Mouse (Mus musculus) c-Kit-positive CD71-positive TER-119-negative erythroid progenitor cells, embryonic 14.5 days (primary cell): ENCODE results near the gene Gucy2d.

Source experiments
- DNase-seq: peaks from one replicate; pipeline ENCODE4 v3.0.0-alpha.2; 2013; ENCODE audit warnings: low read depth

Gene Gucy2d

GRCm38 (mm10) chr7:98490328-98490727 is 50.1 kb downstream of the Gucy2d start:
- no peak for DNase-seq

GRCm38 (mm10) chr7:98490911-98491310 is 50.7 kb downstream of the Gucy2d start:
- DNase-seq, result no peak

- no peak for DNase-seq
Measured at GRCm38 (mm10) chr7:98491451-98492200, 51.4 kb downstream of the Gucy2d start.

GRCm38 (mm10) chr7:98492331-98492730 is 52.1 kb downstream of the Gucy2d start:
- DNase-seq, result no peak

GRCm38 (mm10) chr7:98493307-98493706 is 53.1 kb downstream of the Gucy2d start:
- DNase-seq, result no peak

- no peak for DNase-seq
Measured at GRCm38 (mm10) chr7:98493901-98494480, 53.8 kb downstream of the Gucy2d start.

- no peak for DNase-seq
Measured at GRCm38 (mm10) chr7:98495591-98495990, 55.4 kb downstream of the Gucy2d start.

- no peak for DNase-seq
Measured at GRCm38 (mm10) chr7:98497451-98497850, 57.2 kb downstream of the Gucy2d start.

GRCm38 (mm10) chr7:98498101-98498500 is 57.9 kb downstream of the Gucy2d start:
- DNase-seq, result no peak

GRCm38 (mm10) chr7:98498656-98499560 is 58.7 kb downstream of the Gucy2d start:
- no peak for DNase-seq

GRCm38 (mm10) chr7:98499561-98500292 is 59.5 kb downstream of the Gucy2d start:
- no peak for DNase-seq

GRCm38 (mm10) chr7:98500470-98500869 is 60.3 kb downstream of the Gucy2d start:
- no peak for DNase-seq

- DNase-seq, result no peak
Measured at GRCm38 (mm10) chr7:98501078-98501477, 60.9 kb downstream of the Gucy2d start.

GRCm38 (mm10) chr7:98502921-98503320 is 62.7 kb downstream of the Gucy2d start:
- DNase-seq, result no peak

GRCm38 (mm10) chr7:98503951-98504647 is 63.9 kb downstream of the Gucy2d start:
- no peak for DNase-seq

GRCm38 (mm10) chr7:98504726-98505314 is 64.6 kb downstream of the Gucy2d start:
- no peak for DNase-seq

- DNase-seq, result no peak
Measured at GRCm38 (mm10) chr7:98505664-98506063, 65.4 kb downstream of the Gucy2d start.

GRCm38 (mm10) chr7:98510961-98511958 is 71.0 kb downstream of the Gucy2d start:
- DNase-seq, result no peak

GRCm38 (mm10) chr7:98513251-98513650 is 73.0 kb downstream of the Gucy2d start:
- no peak for DNase-seq

- peak; percentile 5 for DNase-seq
Measured at GRCm38 (mm10) chr7:98522576-98522975, 82.4 kb downstream of the Gucy2d start.
